Mouse (Mus musculus): ENCODE data around the gene Hps4. TPM values are rescaled to one million over a fixed set of nuclear protein-coding genes. Genes with fewer than 3 reads are reported as not detected.

The Hps4 gene
- total RNA-seq (2023) = 20.0 TPM

DNA sequence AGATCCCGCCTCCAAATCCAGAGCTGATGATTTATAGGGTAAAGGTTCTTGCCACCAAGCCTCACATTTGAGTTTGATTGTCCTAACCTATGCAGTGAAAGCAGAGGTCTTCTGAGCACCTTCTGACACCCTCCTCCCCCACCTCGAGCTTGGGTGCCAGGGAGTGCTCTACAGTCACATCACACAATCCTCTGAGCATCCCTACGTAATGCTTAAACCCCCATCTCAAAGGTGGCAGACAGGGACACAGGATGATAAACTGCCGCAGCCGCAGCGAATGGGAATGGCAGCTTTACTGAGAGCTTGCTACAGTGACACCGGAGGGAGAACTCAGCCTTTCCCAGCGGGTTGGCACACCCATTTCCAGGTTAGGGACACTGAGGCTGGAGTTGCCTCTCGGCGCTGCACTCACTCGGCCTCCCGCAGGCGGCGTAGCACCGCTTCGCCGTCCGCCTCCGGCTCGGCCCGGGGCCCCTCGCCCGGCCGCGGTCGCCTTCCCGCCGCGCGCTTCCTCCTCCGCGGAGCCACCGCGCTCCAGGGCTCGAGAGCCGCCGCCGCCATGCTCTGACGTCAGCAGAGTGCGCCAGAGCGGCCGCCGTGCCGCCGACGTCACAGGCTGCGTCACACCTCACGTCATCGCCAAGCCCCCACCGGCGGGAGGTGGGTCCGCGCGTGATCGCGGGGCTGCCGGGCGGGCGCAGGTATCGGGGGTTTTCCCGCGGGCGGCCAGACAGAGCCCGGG, at the start of gene Hps4, which contains the start of gene Srrd:
Gene Hps4, plus strand, starts transcription at position 621 of the 742 bp plus-strand sequence.
Gene Srrd, minus strand, starts transcription at position 578 of the 742 bp plus-strand sequence.

DNA sequence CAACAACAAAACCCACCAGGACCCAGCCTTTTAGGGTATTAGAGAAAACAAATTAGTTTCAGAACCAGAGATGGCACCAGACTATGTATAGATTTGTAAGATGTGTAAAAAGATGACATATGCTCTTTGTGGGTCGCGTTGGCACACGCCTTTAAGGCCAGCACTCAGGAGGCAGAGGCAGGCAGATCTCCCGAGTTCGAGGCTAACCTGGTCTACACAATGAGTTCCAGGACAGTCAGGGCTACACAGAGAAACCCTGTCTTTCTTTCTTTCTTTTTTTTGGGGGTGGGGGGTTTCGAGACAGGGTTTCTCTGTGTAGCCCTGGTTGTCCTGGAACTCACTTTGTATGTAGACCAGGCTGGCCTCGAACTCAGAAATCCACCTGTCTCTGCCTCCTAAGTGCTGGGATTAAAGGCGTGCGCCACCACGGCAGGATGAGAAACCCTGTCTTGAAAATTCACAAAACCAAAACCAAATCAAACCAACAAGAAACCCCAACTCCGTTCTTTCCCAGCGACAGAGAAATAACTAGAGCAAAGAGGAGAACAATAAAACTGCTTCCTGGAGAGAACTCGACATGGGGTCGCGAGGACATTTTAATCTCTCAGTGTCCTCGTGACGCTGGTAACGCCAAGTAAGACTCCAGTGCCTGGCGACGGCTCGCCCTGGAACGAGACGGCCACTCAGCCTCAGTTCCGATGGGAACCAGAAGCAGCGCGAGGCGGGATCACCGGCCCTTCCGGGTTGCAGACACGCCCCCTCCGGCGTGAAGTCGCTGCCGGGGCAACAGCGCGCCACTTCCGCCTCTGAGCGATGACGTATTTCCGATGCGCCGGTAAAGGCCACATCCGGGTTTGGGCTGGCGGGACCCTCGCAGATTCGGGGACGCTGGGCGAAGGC, 17.1 kb upstream of the Hps4 start, which contains the start of gene Tfip11:
Gene Tfip11, plus strand, starts transcription at position 813 of the 900 bp plus-strand sequence.

DNA sequence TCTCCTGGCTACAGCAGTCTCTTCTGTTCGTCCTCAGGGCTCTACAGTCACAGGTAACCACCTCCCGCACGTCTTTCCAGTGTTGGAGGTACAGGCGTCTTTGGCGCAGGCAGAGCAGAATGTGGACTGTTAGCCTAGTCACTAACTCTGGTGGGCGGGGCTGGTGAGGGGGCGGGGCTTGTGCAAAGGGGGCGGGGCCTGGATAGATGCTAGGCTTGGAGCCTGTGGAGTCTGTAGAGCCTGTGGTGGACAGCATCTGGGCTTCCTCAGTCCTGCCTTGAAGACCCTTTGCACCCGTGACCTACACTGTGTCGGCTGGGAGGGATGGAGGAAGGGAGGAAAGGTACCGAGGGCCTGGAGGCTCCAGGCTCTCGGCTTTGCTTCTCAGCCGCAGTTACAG, 13.0 kb downstream of the Hps4 start, which contains the start of gene Gm6583:
Gene Gm6583, minus strand, starts transcription at position 124 of the 400 bp plus-strand sequence.

DNA sequence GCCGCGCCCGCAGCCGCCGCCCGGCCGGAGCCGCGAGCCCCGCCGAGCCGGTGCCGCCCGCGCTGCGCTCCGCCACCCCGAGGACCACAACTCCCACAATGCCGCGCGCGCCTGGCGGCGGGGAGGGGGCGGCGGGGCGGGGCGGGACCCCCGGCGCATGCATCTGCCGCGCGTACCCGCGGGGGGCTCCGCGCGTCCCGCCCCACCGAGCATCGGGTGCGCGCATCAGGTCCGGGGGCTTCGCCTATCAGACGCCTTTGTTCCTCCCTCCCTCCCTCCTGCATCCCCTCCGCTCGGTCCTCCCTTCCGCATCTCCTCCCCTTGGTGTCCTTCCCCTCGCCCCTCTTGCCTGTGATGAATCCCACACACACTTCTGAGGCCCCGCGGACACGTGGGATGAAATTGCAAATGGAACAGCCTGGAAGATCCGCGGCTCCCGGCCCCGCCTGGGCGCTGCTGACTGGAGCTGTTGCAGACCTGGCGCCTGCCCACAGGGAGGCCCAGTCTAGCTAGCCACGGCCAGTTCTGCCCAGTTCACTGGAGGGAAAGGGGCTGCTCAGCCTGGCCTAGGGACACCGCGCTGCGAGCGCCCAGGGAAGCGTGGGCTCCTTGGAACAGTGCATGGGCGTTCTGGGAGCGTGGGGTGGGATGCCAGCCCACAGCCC, 52.0 kb downstream of the Hps4 start, which contains the start of gene Asphd2:
Gene Asphd2, minus strand, starts transcription at position 88 of the 665 bp plus-strand sequence.

Other genes starting within 250 kb of the Hps4 start
- gene Cryba4, start 90.6 kb upstream of the Hps4 start, total RNA-seq (2023) = not detected
- gene Crybb1, start 87.3 kb upstream of the Hps4 start, total RNA-seq (2023) = not detected
- gene Tpst2, start 66.4 kb upstream of the Hps4 start, total RNA-seq (2023) = 117 TPM
- 67.1 TPM for gene Tfip11, start 16.7 kb upstream of the Hps4 start, total RNA-seq (2023)
- gene Srrd, start within 50 bp of the Hps4 start, total RNA-seq (2023) = 31.4 TPM
- gene Gm6583, start 12.9 kb downstream of the Hps4 start, total RNA-seq (2023) = not detected
- gene Asphd2, start 51.8 kb downstream of the Hps4 start, total RNA-seq (2023) = not detected
- gene Gm6588, start 106.3 kb downstream of the Hps4 start, total RNA-seq (2023) = not detected
- not detected for gene Sez6l, start 234.1 kb downstream of the Hps4 start, total RNA-seq (2023)